Mouse (Mus musculus): ENCODE data around the gene Rnf38. TPM values are rescaled to one million over a fixed set of nuclear protein-coding genes. Genes with fewer than 3 reads are reported as not detected.

Rnf38 gene
- polyA plus RNA-seq, 1 experiment from 2014 or later, result 22.2 TPM

GRCm38 (mm10) chr4:44108297-44108696 is 125.3 kb downstream of the Rnf38 start:
- Histone ChIP-seq H3K27me3 (no peaks in the 10 kb centered on the region), H3K9ac (no peak overlapping the region), H3K4me2 (no peak overlapping the region), H3K27ac (no peak overlapping the region), H3K4me1 (peaks cover 53% of the 10 kb centered on the region), H3K4me3 (replicated peaks) (no peak overlapping the region), H3K9me3 (replicated peaks) (no peaks in the 10 kb centered on the region), H3K36me3 (no peaks in the 10 kb centered on the region)
- 92% methylated on average over 6 of the region's 6 CpGs for WGBS
- ATAC-seq (replicated peaks; ENCODE audit: low FRiP score), result no peak

GRCm38 (mm10) chr4:44107339-44107738 is 126.2 kb downstream of the Rnf38 start:
- no peak overlapping the region for H3K9ac ChIP-seq
- peak overlapping the region; percentile 82; the same call in 1 of the 2 replicates for H3K27ac ChIP-seq
- no peaks in the 10 kb centered on the region for H3K27me3 ChIP-seq
- H3K9me3 ChIP-seq (replicated peaks), result no peaks in the 10 kb centered on the region
- no peak overlapping the region for H3K4me3 ChIP-seq (replicated peaks)
- H3K4me1 ChIP-seq, result peaks cover 46% of the 10 kb centered on the region
- no peaks in the 10 kb centered on the region for H3K36me3 ChIP-seq
- H3K4me2 ChIP-seq, result peak overlapping the region; percentile 49; the same call in 1 of the 2 replicates
- WGBS, result 31% methylated on average over 6 of the region's 6 CpGs
- no peak for ATAC-seq (replicated peaks; ENCODE audit: low FRiP score)

GRCm38 (mm10) chr4:44106297-44106821 is 127.2 kb downstream of the Rnf38 start:
- Histone ChIP-seq H3K9me3 (replicated peaks) (no peaks in the 10 kb centered on the region), H3K4me1 (peaks cover 46% of the 10 kb centered on the region), H3K36me3 (no peaks in the 10 kb centered on the region), H3K27ac (peak overlapping the region; percentile 82), H3K4me3 (replicated peaks) (peak overlapping the region; percentile 35), H3K27me3 (no peaks in the 10 kb centered on the region), H3K4me2 (peak overlapping the region; percentile 49), H3K9ac (no peak overlapping the region)
- ATAC-seq (replicated peaks; ENCODE audit: low FRiP score), result no peak; the same call in 1 of the 2 replicates
- 31% methylated on average over 18 of the region's 18 CpGs for WGBS

- Histone ChIP-seq H3K9me3 (replicated peaks) (no peaks in the 10 kb centered on the region), H3K9ac (no peak overlapping the region), H3K4me1 (peaks cover 46% of the 10 kb centered on the region), H3K27ac (peak overlapping the region; percentile 39; the same call in 1 of the 2 replicates), H3K27me3 (no peaks in the 10 kb centered on the region), H3K36me3 (no peaks in the 10 kb centered on the region), H3K4me3 (replicated peaks) (no peak overlapping the region), H3K4me2 (peak overlapping the region; percentile 10; the same call in 1 of the 2 replicates)
- 12% methylated on average over 8 of the region's 8 CpGs for WGBS
- 0 out of 2 replicates have a peak, but pooled peaks have one; percentile 13 for ATAC-seq (replicated peaks; ENCODE audit: low FRiP score)
Measured at GRCm38 (mm10) chr4:44104195-44104917, 129.2 kb downstream of the Rnf38 start.

GRCm38 (mm10) chr4:44103620-44104019 is 130.0 kb downstream of the Rnf38 start:
- WGBS, result 74% methylated on average over 8 of the region's 8 CpGs
- Histone ChIP-seq H3K36me3 (no peaks in the 10 kb centered on the region), H3K27me3 (no peaks in the 10 kb centered on the region), H3K4me1 (peaks cover 46% of the 10 kb centered on the region), H3K27ac (0 out of 2 replicates have a peak overlapping the region, but pooled peaks have one; percentile 39), H3K9me3 (replicated peaks) (no peaks in the 10 kb centered on the region), H3K4me2 (no peak overlapping the region), H3K9ac (no peak overlapping the region), H3K4me3 (replicated peaks) (no peak overlapping the region)
- ATAC-seq (replicated peaks; ENCODE audit: low FRiP score), result no peak; the same call in 1 of the 2 replicates

GRCm38 (mm10) chr4:44097576-44098335 is 135.8 kb downstream of the Rnf38 start:
- no peak for ATAC-seq (replicated peaks; ENCODE audit: low FRiP score)
- no peaks in the 10 kb centered on the region for H3K9me3 ChIP-seq (replicated peaks)
- H3K27me3 ChIP-seq, result no peaks in the 10 kb centered on the region
- H3K27ac ChIP-seq, result no peak overlapping the region
- WGBS, result 22% methylated on average over 11 of the region's 11 CpGs
- H3K4me3 ChIP-seq (replicated peaks), result no peak overlapping the region
- H3K4me1 ChIP-seq, result peaks cover 10% of the 10 kb centered on the region
- no peaks in the 10 kb centered on the region for H3K36me3 ChIP-seq
- no peak overlapping the region for H3K9ac ChIP-seq
- H3K4me2 ChIP-seq, result no peak overlapping the region

- H3K4me1 ChIP-seq, result peaks cover 10% of the 10 kb centered on the region
- H3K27ac ChIP-seq, result no peak overlapping the region
- no peaks in the 10 kb centered on the region for H3K27me3 ChIP-seq
- 78% methylated on average over 4 of the region's 4 CpGs for WGBS
- no peak overlapping the region for H3K4me2 ChIP-seq
- no peak overlapping the region for H3K4me3 ChIP-seq (replicated peaks)
- H3K36me3 ChIP-seq, result no peaks in the 10 kb centered on the region
- H3K9ac ChIP-seq, result no peak overlapping the region
- H3K9me3 ChIP-seq (replicated peaks), result no peaks in the 10 kb centered on the region
- no peak for ATAC-seq (replicated peaks; ENCODE audit: low FRiP score)
Measured at GRCm38 (mm10) chr4:44094475-44094874, 139.1 kb downstream of the Rnf38 start.

- ATAC-seq (replicated peaks; ENCODE audit: low FRiP score), result no peak
- H3K4me2 ChIP-seq, result no peak overlapping the region
- H3K4me1 ChIP-seq, result no peaks in the 10 kb centered on the region
- no peaks in the 10 kb centered on the region for H3K36me3 ChIP-seq
- 74% methylated on average over 11 of the region's 11 CpGs for WGBS
- no peak overlapping the region for H3K4me3 ChIP-seq (replicated peaks)
- no peaks in the 10 kb centered on the region for H3K9me3 ChIP-seq (replicated peaks)
- H3K27me3 ChIP-seq, result no peaks in the 10 kb centered on the region
- H3K9ac ChIP-seq, result no peak overlapping the region
- H3K27ac ChIP-seq, result no peak overlapping the region
Measured at GRCm38 (mm10) chr4:44092359-44092758, 141.2 kb downstream of the Rnf38 start.

GRCm38 (mm10) chr4:44085566-44085965 is 148.0 kb downstream of the Rnf38 start:
- H3K9ac ChIP-seq, result no peak overlapping the region
- H3K9me3 ChIP-seq (replicated peaks), result no peaks in the 10 kb centered on the region
- H3K4me2 ChIP-seq, result no peak overlapping the region
- no peak overlapping the region for H3K4me3 ChIP-seq (replicated peaks)
- WGBS, result 92% methylated on average over 3 of the region's 3 CpGs
- H3K4me1 ChIP-seq, result peaks cover 8% of the 10 kb centered on the region
- no peaks in the 10 kb centered on the region for H3K27me3 ChIP-seq
- no peak overlapping the region for H3K27ac ChIP-seq
- no peaks in the 10 kb centered on the region for H3K36me3 ChIP-seq
- ATAC-seq (replicated peaks; ENCODE audit: low FRiP score), result no peak

GRCm38 (mm10) chr4:44084602-44085325 is 148.8 kb downstream of the Rnf38 start:
- Histone ChIP-seq H3K27ac (no peak overlapping the region), H3K9me3 (replicated peaks) (no peaks in the 10 kb centered on the region), H3K36me3 (no peaks in the 10 kb centered on the region), H3K4me3 (replicated peaks) (peak overlapping the region; percentile 19; the same call in 1 of the 2 replicates), H3K4me1 (peaks cover 8% of the 10 kb centered on the region), H3K27me3 (no peaks in the 10 kb centered on the region), H3K9ac (no peak overlapping the region), H3K4me2 (peak overlapping the region; percentile 52)
- 82% methylated on average over 13 of the region's 13 CpGs for WGBS
- no peak for ATAC-seq (replicated peaks; ENCODE audit: low FRiP score)

- H3K36me3 ChIP-seq, result no peaks in the 10 kb centered on the region
- 10% methylated on average over 11 of the region's 11 CpGs for WGBS
Measured at GRCm38 (mm10) chr4:44083945-44084344, 149.6 kb downstream of the Rnf38 start, which contains the start of gene Gne. Gne (minus strand) TSS chr4:44084177.

More at GRCm38 (mm10) chr4:44083945-44084344, 149.6 kb downstream of the Rnf38 start, which contains the start of gene Gne:
- Histone ChIP-seq H3K4me1 (peaks cover 8% of the 10 kb centered on the region), H3K4me2 (peak within 1 kb of the TSS; percentile 52), H3K9ac (no peak within 1 kb of the TSS), H3K27ac (no peak within 1 kb of the TSS), H3K27me3 (no peaks in the 10 kb centered on the region), H3K4me3 (replicated peaks) (peak within 1 kb of the TSS; percentile 19), H3K9me3 (replicated peaks) (no peaks in the 10 kb centered on the region)
- ATAC-seq (replicated peaks; ENCODE audit: low FRiP score), result 0 out of 2 replicates have a peak, but pooled peaks have one; percentile 25

Data from kidney, embryonic 15.5 days (tissue).